Mouse (Mus musculus) spleen, embryonic (tissue): ENCODE measurements at regions not wholly inside any gene's neighbourhood (a gene's known extent, or its start where the extent isn't known, plus 50 kb on each side); places are given as distances from the start of the nearest gene placed in this dataset.

Source experiments
- CTCF ChIA-PET: fragments of 350-600 bp; sonication (Branson Sonifier 250); formaldehyde crosslinking; loops from one replicate; lab custom pipeline; 2022; lab: Charles Lee

- CTCF ChIA-PET: no interaction called here
Observed at GRCm38 (mm10) chrX:142537259-142537963, 143.8 kb upstream of the Tmem164 start.

- CTCF ChIA-PET: no interaction called here
Observed at GRCm38 (mm10) chrX:142540264-142540663, 140.9 kb upstream of the Tmem164 start.

GRCm38 (mm10) chrX:142552196-142552595, 129.0 kb upstream of the Tmem164 start:
- CTCF ChIA-PET: no interaction called here

- CTCF ChIA-PET: no interaction called here
Observed at GRCm38 (mm10) chrX:142554161-142554560, 127.0 kb upstream of the Tmem164 start.

GRCm38 (mm10) chrX:142557496-142557895, 123.7 kb upstream of the Tmem164 start:
- CTCF ChIA-PET: no interaction called here

GRCm38 (mm10) chrX:142560209-142560912, 120.8 kb upstream of the Tmem164 start:
- CTCF ChIA-PET: interaction anchor here (0.8 kb wide), 1 partner anchor 340 kb away, joined by 20 read pairs; no protein-coding TSS in a partner anchor

GRCm38 (mm10) chrX:142561788-142562187, 119.4 kb upstream of the Tmem164 start:
- CTCF ChIA-PET: no interaction called here

- CTCF ChIA-PET: no interaction called here
Observed at GRCm38 (mm10) chrX:142564186-142564585, 117.0 kb upstream of the Tmem164 start.

- CTCF ChIA-PET: no interaction called here
Observed at GRCm38 (mm10) chrX:142571772-142572171, 109.4 kb upstream of the Tmem164 start.

- CTCF ChIA-PET: no interaction called here
Observed at GRCm38 (mm10) chrX:142574022-142574421, 107.2 kb upstream of the Tmem164 start.

GRCm38 (mm10) chrX:142574945-142575710, 106.1 kb upstream of the Tmem164 start:
- CTCF ChIA-PET: interaction anchor here (0.6 kb wide), 1 partner anchor 476 kb away, joined by 3 read pairs; no protein-coding TSS in a partner anchor

- CTCF ChIA-PET: no interaction called here
Observed at GRCm38 (mm10) chrX:142576127-142576526, 105.1 kb upstream of the Tmem164 start.

GRCm38 (mm10) chrX:142577449-142578081, 103.6 kb upstream of the Tmem164 start:
- CTCF ChIA-PET: no interaction called here

- CTCF ChIA-PET: interaction anchor here (0.6 kb wide), 1 partner anchor 90 kb away, joined by 3 read pairs; no protein-coding TSS in a partner anchor
Observed at GRCm38 (mm10) chrX:142585281-142585680, 95.9 kb upstream of the Tmem164 start.

GRCm38 (mm10) chrX:142599377-142599776, 81.8 kb upstream of the Tmem164 start:
- CTCF ChIA-PET: no interaction called here

- CTCF ChIA-PET: no interaction called here
Observed at GRCm38 (mm10) chrX:142600782-142601181, 80.4 kb upstream of the Tmem164 start.

- CTCF ChIA-PET: no interaction called here
Observed at GRCm38 (mm10) chrX:142605088-142605487, 76.1 kb upstream of the Tmem164 start.

GRCm38 (mm10) chrX:142606595-142607205, 74.5 kb upstream of the Tmem164 start:
- CTCF ChIA-PET: no interaction called here

GRCm38 (mm10) chrX:142616189-142616872, 64.9 kb upstream of the Tmem164 start:
- CTCF ChIA-PET: no interaction called here

- CTCF ChIA-PET: no interaction called here
Observed at GRCm38 (mm10) chrX:142618389-142618788, 62.8 kb upstream of the Tmem164 start.

GRCm38 (mm10) chrX:142623359-142623758, 57.8 kb upstream of the Tmem164 start:
- CTCF ChIA-PET: no interaction called here
